ENCODE assay signal across 8 mouse cellular contexts in genomic region chr11:76495127-76496028, GRCm38 (mm10).
DNase-seq lines count a peak whose midpoint lies in the region; ATAC-seq lines count a peak whose summit lies in the region.

No protein-coding gene starts in this region.

- H3K4me2 ChIP-seq in intestine, embryonic 16.5 days (ENCODE audit: low read depth, low read length): peak overlapping the region; percentile 65
- H3K4me2 ChIP-seq in midbrain, embryonic 15.5 days: peak overlapping the region; percentile 78

- H3K9ac ChIP-seq in intestine, embryonic 16.5 days (ENCODE audit: low read depth, low read length): peak overlapping the region; percentile 94
- H3K9ac ChIP-seq in midbrain, embryonic 15.5 days: peak overlapping the region; percentile 74

- peak; percentile 29 for DNase-seq in adrenal gland, adult 8-10 months
- DNase-seq in adrenal gland, postnatal 25 days: no peak
- peak; percentile 31 to 37 for DNase-seq in spleen, postnatal 10 days (ENCODE audit: low spot score in 2 of 2)
- DNase-seq in spleen, adult 12 weeks (ENCODE audit: low spot score): no peak
- no peak for DNase-seq in ovary, postnatal 36 days (ENCODE audit: low spot score)
- DNase-seq in layer of hippocampus, postnatal 14 days (ENCODE audit: low spot score in 2 of 2): no peak

- peaks cover 38% of the 10 kb centered on the region for H3K4me1 ChIP-seq in intestine, embryonic 16.5 days (ENCODE audit: control insufficient read depth, insufficient read depth, low read length)
- H3K4me1 ChIP-seq in midbrain, embryonic 15.5 days: peaks cover 45% of the 10 kb centered on the region

- WGBS in intestine, embryonic 16.5 days: 10% methylated on average over 19 of the region's 19 CpGs
- WGBS in midbrain, embryonic 15.5 days: 20% methylated on average over 19 of the region's 19 CpGs

- no peaks in the 10 kb centered on the region for H3K36me3 ChIP-seq in intestine, embryonic 16.5 days (ENCODE audit: control insufficient read depth, insufficient read depth, low read length)
- H3K36me3 ChIP-seq in midbrain, embryonic 15.5 days (replicated peaks): no peaks in the 10 kb centered on the region

- H3K9me3 ChIP-seq in intestine, embryonic 16.5 days (ENCODE audit: control insufficient read depth, low read length): no peaks in the 10 kb centered on the region
- no peaks in the 10 kb centered on the region for H3K9me3 ChIP-seq in midbrain, embryonic 15.5 days

- H3K27me3 ChIP-seq in intestine, embryonic 16.5 days (replicated peaks; ENCODE audit: control insufficient read depth, insufficient read depth, low read length): no peaks in the 10 kb centered on the region
- H3K27me3 ChIP-seq in midbrain, embryonic 15.5 days (replicated peaks): no peaks in the 10 kb centered on the region

- ATAC-seq in intestine, embryonic 16.5 days: peak; percentile 75
- peak; percentile 32 for ATAC-seq in midbrain, embryonic 15.5 days (replicated peaks)

- peak overlapping the region; percentile 99 for H3K27ac ChIP-seq in intestine, embryonic 16.5 days (ENCODE audit: low read length)
- peak overlapping the region; percentile 93 for H3K27ac ChIP-seq in midbrain, embryonic 15.5 days

- peak overlapping the region; percentile 76 for H3K4me3 ChIP-seq in intestine, embryonic 16.5 days (ENCODE audit: low read length)
- peak overlapping the region; percentile 59 for H3K4me3 ChIP-seq in midbrain, embryonic 15.5 days

Comparison
In these comparisons a context has a peak if more than half of its experiments do, and no peak if none do; other contexts are left out.
1. DNase-seq: peak in adrenal gland, adult 8-10 months (single experiment) and spleen, postnatal 10 days (2 of 2); none in adrenal gland, postnatal 25 days (single experiment), spleen, adult 12 weeks (single experiment), ovary, postnatal 36 days (single experiment) and layer of hippocampus, postnatal 14 days (0 of 2).